Mouse (Mus musculus) intestine, postnatal 0 days (tissue): ENCODE measurements at regions not wholly inside any gene's neighbourhood (a gene's known extent, or its start where the extent isn't known, plus 50 kb on each side); places are given as distances from the start of the nearest gene placed in this dataset.

Experiments used
- ATAC-seq: fragments of 200-750 bp; cut with Nextera tagmentation; 2 replicates; pipeline ENCODE4 v1.8.0; 2017; ENCODE audit warnings: mild to moderate bottlenecking, moderate TSS enrichment, moderate library complexity
- H3K27ac ChIP-seq: fragments of 300-500 bp; sonication (generic); 2 replicates; pipeline ENCODE4 v1.5.1; 2014; ENCODE audit warnings: mild to moderate bottlenecking, low read depth, low read length, moderate library complexity
- H3K27me3 ChIP-seq: fragments of 300-500 bp; sonication (generic); replicated peaks from 2 replicates; pipeline ENCODE4 v1.6.1; 2014; ENCODE audit warnings: low read length, mixed read lengths; ENCODE audit not compliant: control insufficient read depth, insufficient read depth
- H3K36me3 ChIP-seq: fragments of 300-500 bp; sonication (generic); 2 replicates; pipeline ENCODE4 v1.6.1; 2014; ENCODE audit warnings: mild to moderate bottlenecking, moderate library complexity; ENCODE audit not compliant: control insufficient read depth, insufficient read depth
- H3K4me1 ChIP-seq: fragments of 300-500 bp; sonication (generic); replicated peaks from 2 replicates; pipeline ENCODE4 v1.6.1; 2014; ENCODE audit warnings: antibody characterized with exemption, low read length, mixed read lengths; ENCODE audit not compliant: control insufficient read depth, insufficient read depth
- H3K4me2 ChIP-seq: fragments of 300-500 bp; sonication (generic); replicated peaks from 2 replicates; pipeline ENCODE4 v1.6.1; 2014; ENCODE audit warnings: low read depth, mild to moderate bottlenecking, moderate library complexity
- H3K4me3 ChIP-seq: fragments of 300-500 bp; sonication (generic); 2 replicates; pipeline ENCODE4 v1.5.1; 2014; ENCODE audit warnings: low read depth, low read length
- H3K9ac ChIP-seq: fragments of 300-500 bp; sonication (generic); 2 replicates; pipeline ENCODE4 v1.6.1; 2014; ENCODE audit warnings: mild to moderate bottlenecking, low read depth, low read length
- H3K9me3 ChIP-seq: fragments of 300-500 bp; sonication (generic); 2 replicates; pipeline ENCODE4 v1.6.1; 2016; ENCODE audit warnings: mixed run types; ENCODE audit not compliant: control insufficient read depth
- CTCF ChIP-seq: sonication (generic); IDR thresholded peaks from 2 replicates; pipeline ENCODE4 v1.5.1; 2016; ENCODE audit warnings: low read depth, mild to moderate bottlenecking, control low read depth, antibody characterized with exemption, moderate library complexity
- WGBS: fragments of 180-500 bp; shearing (Covaris S2); extraction: QIAGEN DNeasy Blood & Tissue Kit; methylation state at CpG from one replicate; pipeline ENCODE4 v1.1.7; 2014; 5-methylcytosine and 5-hydroxymethylcytosine counted together

- H3K9ac ChIP-seq = no peak overlapping the region
- no peaks in the 10 kb centered on the region for H3K36me3 ChIP-seq
- H3K4me3 ChIP-seq = no peak overlapping the region
- no peak for TF ChIP-seq CTCF
- ATAC-seq = peak; percentile 56
- H3K9me3 ChIP-seq = no peaks in the 10 kb centered on the region
- 50% methylated on average over 2 of the region's 2 CpGs for WGBS
- H3K27me3 ChIP-seq = no peaks in the 10 kb centered on the region
- H3K27ac ChIP-seq = no peak overlapping the region
- H3K4me2 ChIP-seq = no peak overlapping the region
- no peaks in the 10 kb centered on the region for H3K4me1 ChIP-seq
These were observed 60.2 kb upstream of the Cd34 start for GRCm38 (mm10) chr1:194878440-194878839.

GRCm38 (mm10) chr1:194879324-194880233 is 59.0 kb upstream of the Cd34 start:
- Histone ChIP-seq H3K4me2 (peak overlapping the region; percentile 55), H3K4me1 (no peaks in the 10 kb centered on the region), H3K27ac (no peak overlapping the region), H3K4me3 (peak overlapping the region; percentile 17; the same call in 1 of the 2 replicates), H3K9ac (peak overlapping the region; percentile 26), H3K27me3 (no peaks in the 10 kb centered on the region), H3K9me3 (no peaks in the 10 kb centered on the region), H3K36me3 (no peaks in the 10 kb centered on the region)
- peak; percentile 100 for TF ChIP-seq CTCF
- whole genome bisulfite sequencing = 20% methylated on average over 22 of the region's 22 CpGs
- peak; percentile 94 for ATAC-seq

- no peak for ATAC-seq
- H3K4me2 ChIP-seq = no peak overlapping the region
- no peaks in the 10 kb centered on the region for H3K4me1 ChIP-seq
- no peaks in the 10 kb centered on the region for H3K9me3 ChIP-seq
- H3K36me3 ChIP-seq = no peaks in the 10 kb centered on the region
- no peak overlapping the region for H3K9ac ChIP-seq
- H3K4me3 ChIP-seq = no peak overlapping the region
- no peak for TF ChIP-seq CTCF
- no peak overlapping the region for H3K27ac ChIP-seq
- H3K27me3 ChIP-seq = no peaks in the 10 kb centered on the region
These were observed 56.9 kb upstream of the Cd34 start for GRCm38 (mm10) chr1:194881556-194882223.

- Histone ChIP-seq H3K4me1 (no peaks in the 10 kb centered on the region), H3K36me3 (no peaks in the 10 kb centered on the region), H3K27ac (no peak overlapping the region), H3K27me3 (no peaks in the 10 kb centered on the region), H3K4me3 (no peak overlapping the region), H3K9ac (no peak overlapping the region), H3K9me3 (no peaks in the 10 kb centered on the region), H3K4me2 (no peak overlapping the region)
- WGBS = 57% methylated on average over 5 of the region's 5 CpGs
- no peak for ATAC-seq
- no peak for TF ChIP-seq CTCF
These were observed 53.4 kb upstream of the Cd34 start for GRCm38 (mm10) chr1:194885071-194885686.

GRCm38 (mm10) chr1:194885687-194886077 is 52.9 kb upstream of the Cd34 start:
- H3K4me2 ChIP-seq = no peak overlapping the region
- no peak for TF ChIP-seq CTCF
- no peak for ATAC-seq
- no peak overlapping the region for H3K4me3 ChIP-seq
- H3K27me3 ChIP-seq = no peaks in the 10 kb centered on the region
- H3K9me3 ChIP-seq = no peaks in the 10 kb centered on the region
- H3K36me3 ChIP-seq = no peaks in the 10 kb centered on the region
- WGBS = 76% methylated on average over 5 of the region's 5 CpGs
- H3K27ac ChIP-seq = no peak overlapping the region
- H3K4me1 ChIP-seq = no peaks in the 10 kb centered on the region
- H3K9ac ChIP-seq = no peak overlapping the region
